10 mouse cellular contexts compared by ENCODE assay signal in the genomic region with DNA sequence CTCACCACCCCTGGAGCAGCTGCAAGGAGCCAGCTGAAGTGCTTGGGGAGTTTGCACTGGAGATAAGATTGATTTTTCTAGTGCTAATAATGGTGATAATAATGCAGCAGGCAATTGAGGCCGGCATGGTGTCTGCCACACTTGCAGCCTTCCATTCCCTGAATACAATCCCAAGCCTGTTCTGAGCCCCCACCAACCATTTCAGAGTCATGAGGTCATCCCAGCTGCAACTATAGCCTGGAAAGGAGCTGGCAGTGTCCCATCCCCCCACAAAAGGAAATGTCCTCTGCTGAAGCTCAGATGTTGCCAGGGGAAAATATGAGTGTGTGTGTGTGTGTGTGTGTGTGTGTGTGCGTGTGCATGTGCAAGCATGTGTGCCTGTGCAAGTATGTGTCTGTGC.
DNase-seq lines count a peak whose midpoint lies in the region; ATAC-seq and TF ChIP-seq lines count a peak whose summit lies in the region.
"Had no signal": no experiment of that assay in that cellular context is flagged by ENCODE, and none has a peak within 500 bp of the region (broad histone marks: within the 10 kb centered on the region; RNA-seq: fewer than 3 reads in every experiment).

No protein-coding gene starts in this region.

- no peaks in the 10 kb centered on the region for H3K36me3 ChIP-seq in kidney, embryonic 14.5 days (ENCODE audit: control insufficient read depth, insufficient read depth, low read length)
- H3K36me3 ChIP-seq in kidney, embryonic 16.5 days (ENCODE audit: insufficient read depth, low read length): no peaks in the 10 kb centered on the region
- H3K36me3 ChIP-seq in hindbrain, postnatal 0 days (ENCODE audit: insufficient read depth, low read length): no peaks in the 10 kb centered on the region

- no peak overlapping the region for H3K9ac ChIP-seq in kidney, embryonic 14.5 days (ENCODE audit: low read depth, low read length)
- no peak overlapping the region for H3K9ac ChIP-seq in kidney, embryonic 16.5 days (replicated peaks; ENCODE audit: low read length)
- H3K9ac ChIP-seq in hindbrain, postnatal 0 days (replicated peaks; ENCODE audit: low read length): no peak overlapping the region

- no peaks in the 10 kb centered on the region for H3K27me3 ChIP-seq in kidney, embryonic 14.5 days (ENCODE audit: control insufficient read depth, insufficient read depth, low read length)
- H3K27me3 ChIP-seq in kidney, embryonic 16.5 days (ENCODE audit: insufficient read depth, low read length): no peaks in the 10 kb centered on the region
- H3K27me3 ChIP-seq in hindbrain, postnatal 0 days (ENCODE audit: insufficient read depth, low read length): no peaks in the 10 kb centered on the region

- H3K4me3 ChIP-seq in kidney, embryonic 14.5 days (ENCODE audit: low read length): no peak overlapping the region
- H3K4me3 ChIP-seq in kidney, embryonic 16.5 days (ENCODE audit: low read length): no peak overlapping the region
- no peak overlapping the region for H3K4me3 ChIP-seq in hindbrain, postnatal 0 days (ENCODE audit: low read length)

- no peaks in the 10 kb centered on the region for H3K9me3 ChIP-seq in kidney, embryonic 14.5 days (ENCODE audit: control insufficient read depth, low read length)
- H3K9me3 ChIP-seq in kidney, embryonic 16.5 days (ENCODE audit: low read length): no peaks in the 10 kb centered on the region; the same call in 1 of the 2 replicates
- no peaks in the 10 kb centered on the region for H3K9me3 ChIP-seq in hindbrain, postnatal 0 days (ENCODE audit: low read length)

- H3K4me1 ChIP-seq in kidney, embryonic 14.5 days (ENCODE audit: control insufficient read depth, insufficient read depth, low read length): peaks cover 7% of the 10 kb centered on the region; the same call in 1 of the 2 replicates
- peaks cover 18% of the 10 kb centered on the region for H3K4me1 ChIP-seq in kidney, embryonic 16.5 days (ENCODE audit: insufficient read depth, low read length)
- no peaks in the 10 kb centered on the region for H3K4me1 ChIP-seq in hindbrain, postnatal 0 days (ENCODE audit: insufficient read depth, low read length)

- no peak overlapping the region for H3K27ac ChIP-seq in kidney, embryonic 14.5 days (ENCODE audit: low read depth, low read length)
- H3K27ac ChIP-seq in kidney, embryonic 16.5 days (ENCODE audit: low read length): no peak overlapping the region
- H3K27ac ChIP-seq in hindbrain, postnatal 0 days: no peak overlapping the region
- H3K27ac ChIP-seq: kidney, postnatal 0 days; macrophage had no signal

- no peak overlapping the region for H3K4me2 ChIP-seq in kidney, embryonic 14.5 days (replicated peaks; ENCODE audit: low read depth, low read length)
- no peak overlapping the region for H3K4me2 ChIP-seq in kidney, embryonic 16.5 days (replicated peaks; ENCODE audit: low read depth, low read length)
- no peak overlapping the region for H3K4me2 ChIP-seq in hindbrain, postnatal 0 days (ENCODE audit: low read depth, low read length)

- ATAC-seq in kidney, embryonic 14.5 days (ENCODE audit: low FRiP score, low TSS enrichment): peak; percentile 36; the same call in 1 of the 2 replicates
- no peak for ATAC-seq in kidney, embryonic 16.5 days (ENCODE audit: low FRiP score, low TSS enrichment)
- ATAC-seq in hindbrain, postnatal 0 days: 0 out of 2 replicates have a peak, but pooled peaks have one; percentile 38
- no peak for ATAC-seq in megakaryocyte-erythroid progenitor cell, adult 5-6 weeks (replicated peaks; ENCODE audit: low FRiP score, low TSS enrichment, poor library complexity, severe bottlenecking)
- ATAC-seq: forebrain, embryonic 16.5 days had no signal

- no peak for TF ChIP-seq CTCF in hindbrain, postnatal 0 days (IDR thresholded peaks at IDR 0.05; ENCODE audit: low read depth)

- 51% methylated on average over 2 of the region's 2 CpGs for WGBS in kidney, embryonic 14.5 days
- WGBS in kidney, embryonic 16.5 days: 62% methylated on average over 2 of the region's 2 CpGs
- 48% methylated on average over 2 of the region's 2 CpGs for WGBS in hindbrain, postnatal 0 days

- DNase-seq in 3T3-L1 (ENCODE audit: low read depth, low spot score): peak; percentile 10
- peak; percentile 55 for DNase-seq in Muller cell, postnatal 12 days (ENCODE audit: inconsistent ontology term)
- peak; percentile 16 for DNase-seq in hindbrain, postnatal 0 days (ENCODE audit: low spot score)
- DNase-seq in c-Kit-positive CD71-positive TER-119-positive erythroid progenitor cells, embryonic 14.5 days (ENCODE audit: low spot score): no peak

Comparison
In these comparisons a context has a peak if more than half of its experiments do, and no peak if none do; other contexts are left out.
1. ATAC-seq: peak in kidney, embryonic 14.5 days (single experiment) and hindbrain, postnatal 0 days (single experiment); none in kidney, embryonic 16.5 days (single experiment) and megakaryocyte-erythroid progenitor cell, adult 5-6 weeks (single experiment).